Mouse (Mus musculus): ENCODE results near the gene Ifitm2.

DNA sequence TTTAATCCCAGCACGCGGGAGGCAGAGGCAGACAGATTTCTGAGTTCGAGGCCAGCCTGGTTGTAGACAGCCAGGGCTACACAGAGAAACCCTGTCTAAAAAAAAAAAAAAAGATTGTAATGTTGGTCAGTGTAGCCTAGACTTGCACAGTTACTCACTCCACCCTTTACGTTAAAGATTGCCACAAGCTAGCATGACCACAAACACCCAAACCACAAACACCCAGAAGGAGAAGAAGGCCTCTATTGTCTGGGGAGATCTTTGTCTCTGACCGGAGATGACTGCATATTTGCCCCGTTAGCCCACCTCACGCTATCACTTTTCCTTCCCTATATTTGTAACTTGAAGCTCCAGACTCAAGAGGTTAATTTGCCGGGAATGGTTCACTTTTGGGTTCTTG is 25.9 kb upstream of the Ifitm2 start:
- TF ChIP-seq CTCF (IDR thresholded peaks at IDR 0.05; ENCODE audit: control insufficient read depth, insufficient read depth, low read length) (no peak), POLR2A (IDR thresholded peaks at IDR 0.05; ENCODE audit: borderline replicate concordance, control insufficient read depth, low read depth, low read length) (no peak)
